Mouse (Mus musculus) hindbrain, embryonic 15.5 days (tissue): Measurements from ENCODE around the gene Dhcr7. TPM values are rescaled to one million over a fixed set of nuclear protein-coding genes. Genes with fewer than 3 reads are reported as not detected.

Experiments
- ATAC-seq: fragments of 200-750 bp; cut with Nextera tagmentation; 2 replicates; pipeline ENCODE4 v1.8.0; 2017; ENCODE audit warnings: low read depth, moderate number of reproducible peaks, moderate TSS enrichment; ENCODE audit not compliant: low FRiP score
- H3K27ac ChIP-seq: fragments of 300-500 bp; sonication (generic); replicated peaks from 2 replicates; pipeline ENCODE4 v1.5.1; 2015; ENCODE audit warnings: mild to moderate bottlenecking, inconsistent platforms
- H3K27me3 ChIP-seq: fragments of 300-500 bp; sonication (generic); 2 replicates; pipeline ENCODE4 v1.6.1; 2015; ENCODE audit warnings: control low read depth, inconsistent platforms
- H3K36me3 ChIP-seq: fragments of 300-500 bp; sonication (generic); 2 replicates; pipeline ENCODE4 v1.6.1; 2015; ENCODE audit warnings: control low read depth, inconsistent platforms
- H3K4me1 ChIP-seq: fragments of 300-500 bp; sonication (generic); replicated peaks from 2 replicates; pipeline ENCODE4 v1.6.1; 2015; ENCODE audit warnings: control low read depth, inconsistent platforms
- H3K4me2 ChIP-seq: fragments of 300-500 bp; sonication (generic); 2 replicates; pipeline ENCODE4 v1.6.1; 2015; ENCODE audit warnings: moderate library complexity, mild to moderate bottlenecking, inconsistent platforms
- H3K4me3 ChIP-seq: fragments of 300-500 bp; sonication (generic); 2 replicates; pipeline ENCODE4 v1.5.1; 2015; ENCODE audit warnings: mild to moderate bottlenecking, inconsistent platforms
- H3K9ac ChIP-seq: fragments of 300-500 bp; sonication (generic); 2 replicates; pipeline ENCODE4 v1.6.1; 2015; ENCODE audit warnings: inconsistent platforms
- H3K9me3 ChIP-seq: fragments of 300-500 bp; sonication (generic); 2 replicates; pipeline ENCODE4 v1.6.1; 2016; ENCODE audit warnings: control low read depth, inconsistent platforms
- WGBS: fragments of 180-500 bp; shearing (Covaris S2); methylation state at CpG from one replicate; pipeline ENCODE4 v1.1.7; 2015; 5-methylcytosine and 5-hydroxymethylcytosine counted together
- polyA plus RNA-seq: library from polyadenylated mRNA; unstranded; fragments of >200 nt; fragmentation: Nextera tagmentation; extraction: Ambion mirVana; gene quantifications from 2 replicates; pipeline ENCODE4 v1.2.1, GENCODE M21; 2015

The Dhcr7 gene
- polyA plus RNA-seq, 1 experiment from 2014 or later, result 80.3 TPM

DNA sequence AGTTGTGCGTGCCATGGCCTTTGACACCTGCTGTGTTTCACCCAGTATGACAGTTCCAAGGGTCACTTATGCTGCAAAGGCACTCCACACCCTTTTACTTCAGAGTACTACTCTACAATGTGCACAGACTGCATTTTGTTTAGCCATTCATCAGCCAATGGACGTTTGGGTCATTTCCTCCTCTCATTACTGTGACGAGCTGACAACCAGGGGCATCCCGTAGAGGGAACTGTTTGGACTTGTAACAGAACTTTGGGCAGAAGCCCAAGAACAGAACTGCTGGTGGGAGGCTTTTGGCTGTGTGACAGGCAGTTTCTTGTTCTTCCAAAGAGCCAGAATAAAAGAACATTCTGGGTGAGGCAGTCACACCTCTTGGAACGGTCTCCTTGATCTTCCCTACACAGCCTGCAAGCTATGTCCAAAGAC is 17.7 kb upstream of the Dhcr7 start:
- H3K4me2 ChIP-seq, result no peak overlapping the region
- no peak overlapping the region for H3K4me3 ChIP-seq
- peaks cover 18% of the 10 kb centered on the region for H3K36me3 ChIP-seq
- 0 out of 2 replicates have a peak, but pooled peaks have one; percentile 41 for ATAC-seq
- no peaks in the 10 kb centered on the region for H3K27me3 ChIP-seq
- no peaks in the 10 kb centered on the region for H3K9me3 ChIP-seq
- no peak overlapping the region for H3K9ac ChIP-seq
- no peaks in the 10 kb centered on the region for H3K4me1 ChIP-seq
- H3K27ac ChIP-seq, result no peak overlapping the region
- WGBS, result 61% methylated on average over 5 of the region's 5 CpGs

- Histone ChIP-seq H3K9ac (no peak overlapping the region), H3K4me1 (no peaks in the 10 kb centered on the region), H3K27me3 (no peaks in the 10 kb centered on the region), H3K4me2 (no peak overlapping the region), H3K36me3 (peaks cover 37% of the 10 kb centered on the region), H3K27ac (no peak overlapping the region), H3K9me3 (no peaks in the 10 kb centered on the region), H3K4me3 (no peak overlapping the region)
- ATAC-seq, result no peak
- 60% methylated on average over 1 of the region's 1 CpGs for WGBS
Observed at GRCm38 (mm10) chr7:143808909-143809308, 14.0 kb upstream of the Dhcr7 start.

DNA sequence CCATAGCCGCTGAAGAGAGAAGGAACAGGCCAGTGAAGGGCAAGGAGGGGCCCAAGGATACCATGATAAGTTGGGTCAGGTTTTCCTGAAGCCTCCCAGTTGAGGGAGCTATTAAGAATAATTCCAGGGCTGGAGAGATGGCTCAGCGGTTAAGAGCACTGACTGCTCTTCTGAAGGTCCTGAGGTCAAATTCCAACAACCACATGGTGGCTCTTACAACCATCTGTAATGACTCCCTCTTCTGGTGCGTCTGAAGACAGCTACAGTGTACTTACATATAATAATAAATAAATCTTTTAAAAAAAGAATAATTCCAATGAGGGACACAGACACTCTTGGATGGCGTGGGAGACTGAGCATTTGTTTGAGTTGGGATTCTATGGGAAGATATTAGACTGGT is 3.7 kb upstream of the Dhcr7 start:
- 84% methylated on average over 4 of the region's 4 CpGs for WGBS
- Histone ChIP-seq H3K4me1 (peaks cover 16% of the 10 kb centered on the region), H3K4me2 (no peak overlapping the region), H3K27ac (no peak overlapping the region), H3K36me3 (peaks cover 13% of the 10 kb centered on the region; the same call in 1 of the 2 replicates), H3K9ac (no peak overlapping the region), H3K4me3 (no peak overlapping the region), H3K27me3 (no peaks in the 10 kb centered on the region), H3K9me3 (no peaks in the 10 kb centered on the region)
- ATAC-seq, result no peak

- no peak overlapping the region for H3K4me3 ChIP-seq
Observed at GRCm38 (mm10) chr7:143821241-143821640, 1.7 kb upstream of the Dhcr7 start.

DNA sequence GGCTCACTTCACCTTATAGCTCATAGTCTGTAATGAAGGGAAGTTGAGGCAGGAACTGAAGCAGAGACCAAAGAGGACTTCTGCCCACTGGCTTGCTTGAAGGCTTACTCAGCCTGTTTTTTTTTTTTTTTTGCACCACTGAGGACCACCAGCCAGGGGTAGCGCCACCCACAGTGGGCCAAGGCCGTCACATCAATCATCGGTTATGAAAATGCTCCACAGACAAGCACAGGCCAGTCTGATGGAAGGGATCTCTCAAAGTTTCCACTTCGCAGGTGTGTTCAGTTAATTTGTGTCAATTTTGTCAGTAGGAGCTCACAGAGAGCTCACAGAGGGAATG is 291 bp downstream of the Dhcr7 start:
- H3K4me1 ChIP-seq, result peaks cover 16% of the 10 kb centered on the region
- peak overlapping the region; percentile 57 for H3K4me3 ChIP-seq
- WGBS, result 80% methylated on average over 4 of the region's 4 CpGs
- H3K9ac ChIP-seq, result peak overlapping the region; percentile 34
- H3K27ac ChIP-seq, result peak overlapping the region; percentile 82
- 0 out of 2 replicates have a peak, but pooled peaks cover 3% of the 10 kb centered on the region for H3K36me3 ChIP-seq
- peak; percentile 35; the same call in 1 of the 2 replicates for ATAC-seq
- no peaks in the 10 kb centered on the region for H3K9me3 ChIP-seq
- no peaks in the 10 kb centered on the region for H3K27me3 ChIP-seq
- peak overlapping the region; percentile 70 for H3K4me2 ChIP-seq

More at GRCm38 (mm10) chr7:143821241-143821640, 1.7 kb upstream of the Dhcr7 start:
- Histone ChIP-seq H3K9me3 (no peaks in the 10 kb centered on the region), H3K27ac (no peak overlapping the region), H3K9ac (no peak overlapping the region), H3K4me2 (no peak overlapping the region), H3K4me1 (peaks cover 16% of the 10 kb centered on the region), H3K36me3 (0 out of 2 replicates have a peak, but pooled peaks cover 3% of the 10 kb centered on the region), H3K27me3 (no peaks in the 10 kb centered on the region)
- 85% methylated on average over 2 of the region's 2 CpGs for WGBS
- no peak for ATAC-seq

DNA sequence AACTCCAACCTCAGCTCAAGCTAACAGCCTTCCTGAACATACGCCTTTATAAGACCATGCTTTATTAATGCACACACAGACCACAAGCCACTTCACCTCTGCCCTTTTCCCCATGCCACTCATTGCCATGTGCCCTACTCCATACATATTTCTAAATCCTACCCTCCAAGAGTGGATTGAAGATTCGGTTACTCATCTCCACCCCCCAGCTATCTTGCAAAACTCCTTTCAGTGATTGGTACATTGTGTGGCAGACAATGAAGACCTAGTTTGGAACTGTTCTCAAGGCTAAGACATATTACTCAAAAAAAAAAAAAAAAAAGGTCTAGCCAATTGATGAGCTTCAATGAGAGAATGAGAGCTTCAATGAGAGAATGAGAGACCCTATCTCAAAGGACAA is 4.0 kb downstream of the Dhcr7 start:
- Histone ChIP-seq H3K9ac (no peak overlapping the region), H3K27ac (no peak overlapping the region), H3K27me3 (no peaks in the 10 kb centered on the region), H3K36me3 (no peaks in the 10 kb centered on the region), H3K4me1 (peaks cover 31% of the 10 kb centered on the region), H3K9me3 (no peaks in the 10 kb centered on the region), H3K4me3 (no peak overlapping the region), H3K4me2 (no peak overlapping the region)
- WGBS, result 89% methylated on average over 2 of the region's 2 CpGs
- no peak for ATAC-seq

DNA sequence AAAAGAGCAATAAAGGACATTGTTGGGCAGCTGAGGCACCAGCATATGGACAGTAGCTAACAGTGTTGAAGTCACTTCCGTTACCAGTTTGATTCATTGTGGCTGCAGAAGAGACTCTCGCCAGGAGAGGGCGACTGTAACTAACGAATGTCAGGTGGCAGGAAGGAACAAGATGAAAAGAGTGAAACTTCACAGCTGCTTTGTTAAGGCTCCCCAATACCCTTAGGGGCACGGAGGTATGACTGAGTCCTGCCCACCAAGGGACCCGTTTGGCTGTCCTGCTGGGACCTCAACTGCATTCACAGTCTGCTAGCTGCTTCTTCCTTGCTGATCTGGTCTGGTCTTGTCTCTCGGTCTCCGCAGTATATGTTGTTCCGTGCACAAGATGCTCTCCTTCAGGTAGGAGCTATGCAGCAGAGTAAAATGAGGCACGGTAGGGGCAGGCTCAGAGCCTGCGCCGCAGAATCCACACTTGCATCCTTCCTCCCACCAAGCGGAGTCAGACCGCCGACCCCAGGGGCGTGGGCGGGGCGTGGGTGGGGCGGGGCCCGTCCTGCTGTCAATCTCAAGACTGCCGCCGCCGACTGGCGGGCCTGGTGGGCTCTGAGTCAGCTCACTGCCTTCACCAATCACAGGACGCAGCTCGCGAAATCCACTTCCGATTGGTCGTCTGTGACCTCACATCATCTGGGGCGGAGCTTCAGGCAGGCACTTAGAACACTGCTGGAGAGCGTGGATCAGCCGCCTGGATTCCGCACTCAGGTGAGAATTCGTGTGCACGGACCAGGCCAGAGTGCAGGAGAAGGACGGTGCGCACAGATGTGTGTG is 6.8 kb downstream of the Dhcr7 start:
- under 1% methylated on average over 37 of the region's 37 CpGs for WGBS
- peak; percentile 98 for ATAC-seq
- Histone ChIP-seq H3K27me3 (no peaks in the 10 kb centered on the region), H3K4me2 (peak overlapping the region; percentile 82), H3K9ac (peak overlapping the region; percentile 73), H3K4me1 (peaks cover 49% of the 10 kb centered on the region), H3K9me3 (no peaks in the 10 kb centered on the region), H3K27ac (peak overlapping the region; percentile 96), H3K36me3 (no peaks in the 10 kb centered on the region), H3K4me3 (peak overlapping the region; percentile 61)

- Histone ChIP-seq H3K9me3 (no peaks in the 10 kb centered on the region), H3K4me2 (peak overlapping the region; percentile 82), H3K4me3 (peak overlapping the region; percentile 61), H3K9ac (peak overlapping the region; percentile 73), H3K27ac (peak overlapping the region; percentile 96), H3K4me1 (peaks cover 56% of the 10 kb centered on the region), H3K27me3 (no peaks in the 10 kb centered on the region), H3K36me3 (no peaks in the 10 kb centered on the region)
- ATAC-seq, result peak; percentile 9
- 6% methylated on average over 6 of the region's 6 CpGs for WGBS
Observed at GRCm38 (mm10) chr7:143830399-143830798, 7.5 kb downstream of the Dhcr7 start.

- peak overlapping the region; percentile 61 for H3K4me3 ChIP-seq
- peaks cover 65% of the 10 kb centered on the region for H3K4me1 ChIP-seq
- no peak overlapping the region for H3K27ac ChIP-seq
- peaks cover 3% of the 10 kb centered on the region; the same call in 1 of the 2 replicates for H3K36me3 ChIP-seq
- 0 out of 2 replicates have a peak overlapping the region, but pooled peaks have one; percentile 5 for H3K9ac ChIP-seq
- no peaks in the 10 kb centered on the region for H3K27me3 ChIP-seq
- ATAC-seq, result no peak
- no peaks in the 10 kb centered on the region for H3K9me3 ChIP-seq
- WGBS, result 83% methylated on average over 8 of the region's 8 CpGs
- H3K4me2 ChIP-seq, result peak overlapping the region; percentile 82
Observed at GRCm38 (mm10) chr7:143832196-143832595, 9.3 kb downstream of the Dhcr7 start.

DNA sequence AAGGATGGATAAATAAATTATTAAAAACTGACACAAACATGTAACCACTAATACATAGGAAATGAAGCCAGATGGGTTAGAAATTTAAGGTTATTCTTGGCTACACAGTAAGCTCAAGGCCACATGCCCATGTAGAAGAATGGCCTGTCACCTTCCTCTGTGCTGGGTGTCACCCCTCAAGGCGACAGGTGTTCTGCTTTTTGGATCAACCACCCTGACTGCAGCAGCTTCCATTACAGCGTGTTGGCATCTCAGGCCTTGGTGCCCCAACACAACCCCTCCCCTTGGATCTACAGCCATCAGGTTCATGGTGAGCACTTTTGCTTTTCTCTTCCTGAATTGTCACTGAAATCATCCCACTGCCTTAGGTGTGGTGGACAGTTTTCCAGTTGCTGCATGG is 9.7 kb downstream of the Dhcr7 start:
- no peaks in the 10 kb centered on the region for H3K9me3 ChIP-seq
- no peak overlapping the region for H3K4me3 ChIP-seq
- no peaks in the 10 kb centered on the region for H3K27me3 ChIP-seq
- peaks cover 65% of the 10 kb centered on the region for H3K4me1 ChIP-seq
- no peak for ATAC-seq
- WGBS, result 96% methylated on average over 2 of the region's 2 CpGs
- no peak overlapping the region for H3K27ac ChIP-seq
- no peak overlapping the region for H3K9ac ChIP-seq
- H3K4me2 ChIP-seq, result peak overlapping the region; percentile 82
- peaks cover 7% of the 10 kb centered on the region; the same call in 1 of the 2 replicates for H3K36me3 ChIP-seq

DNA sequence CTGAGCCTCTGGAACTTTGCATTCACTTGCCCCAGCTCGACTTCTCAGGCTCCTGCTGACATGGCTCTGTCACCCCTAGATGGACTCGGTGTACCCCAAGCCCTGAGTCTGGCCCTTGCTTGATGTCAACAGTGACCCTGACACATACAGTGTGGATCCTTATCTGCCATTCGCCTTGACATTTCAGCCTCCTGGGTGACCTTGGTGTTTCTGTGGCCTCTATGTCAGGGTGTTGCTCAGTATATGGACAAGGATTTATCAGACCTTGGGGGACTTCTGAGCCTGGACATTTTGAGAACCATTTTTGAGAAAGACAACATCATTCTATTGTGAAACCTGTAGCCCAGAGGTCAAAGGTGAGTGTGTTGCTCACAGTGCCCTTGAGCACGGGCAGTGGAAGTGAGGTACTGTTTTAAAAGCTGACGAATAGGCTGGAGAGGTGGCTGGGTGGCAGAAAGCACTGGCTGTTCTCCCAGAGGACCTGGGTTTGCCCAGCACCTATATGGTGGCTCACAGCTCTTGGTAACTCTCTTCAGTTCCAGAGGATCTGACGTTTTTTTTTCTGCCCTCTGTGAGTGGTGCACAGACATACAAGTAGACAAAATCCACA is 10.7 kb downstream of the Dhcr7 start:
- no peak overlapping the region for H3K4me3 ChIP-seq
- H3K36me3 ChIP-seq, result peaks cover 18% of the 10 kb centered on the region
- no peak overlapping the region for H3K4me2 ChIP-seq
- no peaks in the 10 kb centered on the region for H3K27me3 ChIP-seq
- WGBS, result 83% methylated on average over 6 of the region's 6 CpGs
- no peak for ATAC-seq
- H3K4me1 ChIP-seq, result peaks cover 65% of the 10 kb centered on the region
- H3K27ac ChIP-seq, result no peak overlapping the region
- H3K9ac ChIP-seq, result no peak overlapping the region
- H3K9me3 ChIP-seq, result no peaks in the 10 kb centered on the region

GRCm38 (mm10) chr7:143834316-143834715 is 11.4 kb downstream of the Dhcr7 start:
- ATAC-seq, result no peak
- Histone ChIP-seq H3K4me2 (no peak overlapping the region), H3K9me3 (no peaks in the 10 kb centered on the region), H3K4me1 (peaks cover 60% of the 10 kb centered on the region), H3K4me3 (no peak overlapping the region), H3K27me3 (no peaks in the 10 kb centered on the region), H3K9ac (no peak overlapping the region), H3K36me3 (peaks cover 22% of the 10 kb centered on the region), H3K27ac (no peak overlapping the region)
- 91% methylated on average over 2 of the region's 2 CpGs for WGBS
